Mouse (Mus musculus): ENCODE measurements around the gene Eif4g3.

GRCm38 (mm10) chr4:138151226-138151625, 158.4 kb downstream of the Eif4g3 start:
- TF ChIP-seq CTCF (IDR thresholded peaks at IDR 0.05; ENCODE audit: control insufficient read depth, insufficient read depth, insufficient replicate concordance, low read depth, low read length) = no peak
- TF ChIP-seq POLR2A (IDR thresholded peaks at IDR 0.05; ENCODE audit: control insufficient read depth, low read depth, low read length) = 0 out of 2 replicates have a peak, but pooled peaks have one; percentile 27
